Mouse (Mus musculus): ENCODE data around the gene Cdkn2aipnl. TPM values are rescaled to one million over a fixed set of nuclear protein-coding genes. Genes with fewer than 3 reads are reported as not detected.

Gene Cdkn2aipnl
- total and polyA plus RNA-seq, 2 experiments from 2014 or later, result 95.5 to 121 TPM

DNA sequence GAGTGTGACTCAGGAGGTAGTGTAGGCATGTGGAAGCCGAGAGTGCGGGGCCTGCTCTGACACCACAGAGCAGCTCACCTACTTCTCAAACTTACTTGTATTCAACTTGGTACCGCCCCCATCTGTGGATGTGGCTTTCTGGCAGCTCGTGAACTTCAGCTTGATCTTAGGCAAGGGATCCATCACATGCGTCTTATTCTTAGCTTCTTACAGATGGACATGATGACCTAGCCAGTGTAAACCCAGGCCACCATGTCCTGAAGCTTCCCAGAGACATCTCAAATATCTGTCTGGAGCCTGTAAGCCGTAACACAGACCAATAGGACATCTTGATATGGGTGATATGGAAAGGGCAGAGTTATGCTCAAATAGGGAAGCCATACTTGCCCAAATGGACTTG is 4.2 kb downstream of the Cdkn2aipnl start:
- DNase-seq (no peak), ATAC-seq (no peak)
- H3K4me1 ChIP-seq (ENCODE audit: insufficient read depth), result no peaks in the 10 kb centered on the region
- H3K27me3 ChIP-seq (ENCODE audit: insufficient read depth, low read length), result no peaks in the 10 kb centered on the region
- no peak for TF ChIP-seq CTCF (IDR thresholded peaks at IDR 0.05; ENCODE audit: low read depth)
- H3K27ac ChIP-seq (ENCODE audit: low read depth, low read length), result no peak overlapping the region
- H3K9me3 ChIP-seq (ENCODE audit: low read length), result no peaks in the 10 kb centered on the region
- H3K4me3 ChIP-seq (ENCODE audit: low read depth, low read length), result no peak overlapping the region
- no peak overlapping the region for H3K9ac ChIP-seq
- 93% methylated on average over 6 of the region's 6 CpGs for WGBS
- H3K4me2 ChIP-seq (ENCODE audit: low read depth), result no peak overlapping the region
- peaks cover 46% of the 10 kb centered on the region for H3K36me3 ChIP-seq (ENCODE audit: insufficient read depth)

DNA sequence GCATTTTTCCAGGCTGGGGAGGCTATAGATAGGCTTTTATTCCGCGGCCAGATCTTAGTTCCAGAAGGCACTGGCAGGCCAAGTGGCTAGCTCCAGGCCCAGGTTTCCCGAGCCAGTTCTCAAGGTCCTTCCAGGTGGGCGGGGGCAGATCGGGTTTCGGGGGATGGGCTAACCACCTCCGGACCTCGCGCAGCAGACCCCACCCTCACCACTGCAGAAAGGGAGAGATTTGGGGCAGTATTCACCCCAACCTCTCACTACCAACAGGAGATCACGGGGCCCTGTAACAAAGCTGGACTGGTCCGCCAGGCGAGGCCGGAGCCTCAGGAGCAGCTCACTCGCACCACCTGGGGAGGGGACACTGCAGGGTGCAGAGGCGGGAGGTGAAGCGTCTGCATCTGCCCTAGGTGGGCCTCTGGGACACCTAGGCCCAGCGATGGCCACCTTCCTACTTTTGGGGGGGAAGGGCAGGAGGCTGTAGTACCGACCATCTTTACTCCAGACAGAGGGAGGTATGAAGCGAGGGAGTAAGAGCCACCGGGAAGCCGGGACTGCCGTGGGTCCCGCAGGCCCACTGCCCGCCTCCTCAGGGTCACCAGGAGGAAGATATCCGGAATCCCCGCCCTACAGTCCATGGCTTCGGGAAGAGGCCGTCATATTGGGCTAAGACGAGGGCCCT is 32.3 kb downstream of the Cdkn2aipnl start:
- Histone ChIP-seq H3K9ac (peak overlapping the region; percentile 97), H3K4me2 (ENCODE audit: low read depth) (peak overlapping the region; percentile 83), H3K4me3 (ENCODE audit: low read depth, low read length) (peak overlapping the region; percentile 95), H3K27ac (ENCODE audit: low read depth, low read length) (peak overlapping the region; percentile 92), H3K27me3 (ENCODE audit: insufficient read depth, low read length) (no peaks in the 10 kb centered on the region), H3K36me3 (ENCODE audit: insufficient read depth) (peaks cover 30% of the 10 kb centered on the region), H3K4me1 (ENCODE audit: insufficient read depth) (peaks cover 21% of the 10 kb centered on the region), H3K9me3 (ENCODE audit: low read length) (no peaks in the 10 kb centered on the region)
- peak; percentile 17 for TF ChIP-seq CTCF (IDR thresholded peaks at IDR 0.05; ENCODE audit: low read depth)
- ATAC-seq, result no peak; the same call in 1 of the 2 replicates
- WGBS, result 2% methylated on average over 29 of the region's 29 CpGs
- DNase-seq, result no peak

DNA sequence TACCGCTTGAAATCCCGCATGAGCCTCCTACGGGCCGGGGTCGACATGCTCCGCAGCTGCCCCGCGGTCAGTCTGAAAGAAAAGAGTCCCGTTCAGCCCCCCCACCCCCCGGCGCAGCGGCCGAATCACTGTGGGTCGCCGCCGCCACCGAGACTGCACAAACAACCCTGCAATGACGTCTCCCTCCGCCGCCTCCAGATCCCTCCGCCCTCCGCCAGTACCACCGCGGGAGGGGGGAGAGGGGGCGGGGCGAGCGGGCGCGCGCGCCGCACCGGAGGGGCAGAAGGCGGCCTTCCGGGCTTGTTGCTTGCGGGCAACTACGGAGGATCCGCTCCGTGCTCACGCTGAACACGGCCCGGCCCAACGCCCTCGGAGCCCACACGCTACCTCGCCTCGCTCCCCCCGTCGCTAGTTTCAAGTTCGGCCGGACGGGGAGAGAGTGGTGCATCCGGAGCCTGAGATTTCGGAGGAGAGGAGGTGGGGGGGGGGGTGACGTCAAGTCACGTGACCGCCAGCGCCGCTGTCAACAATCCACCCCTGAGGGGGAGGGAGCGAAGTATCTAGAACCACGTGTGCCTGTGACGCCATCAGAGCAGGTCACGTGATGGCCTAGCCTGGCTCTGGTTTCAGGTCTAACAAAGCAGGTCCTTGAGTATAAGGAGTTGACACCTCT is 33.0 kb downstream of the Cdkn2aipnl start, which contains the start of gene Ube2b:
Ube2b (minus strand) TSS at position 473 of the 673 bp plus-strand sequence.
- peak within 1 kb of the TSS; percentile 83 for H3K4me2 ChIP-seq (ENCODE audit: low read depth)
- ATAC-seq, result peak; percentile 88
- WGBS, result under 1% methylated on average over 59 of the region's 63 CpGs
- no peak for TF ChIP-seq CTCF (IDR thresholded peaks at IDR 0.05; ENCODE audit: low read depth)
- peak within 1 kb of the TSS; percentile 97 for H3K9ac ChIP-seq
- peaks cover 21% of the 10 kb centered on the region for H3K4me1 ChIP-seq (ENCODE audit: insufficient read depth)
- H3K4me3 ChIP-seq (ENCODE audit: low read depth, low read length), result peak within 1 kb of the TSS; percentile 95
- peak; percentile 98 for DNase-seq
- no peaks in the 10 kb centered on the region for H3K9me3 ChIP-seq (ENCODE audit: low read length)
- peaks cover 24% of the 10 kb centered on the region for H3K36me3 ChIP-seq (ENCODE audit: insufficient read depth)
- H3K27ac ChIP-seq (ENCODE audit: low read depth, low read length), result peak within 1 kb of the TSS; percentile 92
- no peaks in the 10 kb centered on the region for H3K27me3 ChIP-seq (ENCODE audit: insufficient read depth, low read length)

DNA sequence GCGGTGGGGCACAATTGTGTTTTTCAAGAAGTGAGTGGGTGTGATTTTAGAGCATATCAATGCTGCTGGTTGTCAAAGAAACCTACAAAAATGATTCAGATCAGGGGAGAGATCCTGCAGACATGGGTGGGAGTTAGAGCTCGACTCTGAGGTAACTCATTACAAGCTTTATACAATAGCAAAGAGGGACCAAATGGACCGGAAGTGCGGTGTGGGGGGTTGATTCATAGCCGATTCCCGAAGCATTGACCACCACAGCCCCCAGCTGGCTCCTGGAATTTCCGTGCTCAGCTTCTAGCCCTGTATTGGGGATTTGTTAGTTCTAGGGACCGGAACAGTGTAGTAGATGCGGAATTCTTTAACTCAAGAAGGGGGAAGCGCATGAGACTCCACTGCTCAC is 33.9 kb downstream of the Cdkn2aipnl start:
- DNase-seq (no peak), ATAC-seq (no peak)
- Histone ChIP-seq H3K9me3 (ENCODE audit: low read length) (no peaks in the 10 kb centered on the region), H3K4me1 (ENCODE audit: insufficient read depth) (peaks cover 21% of the 10 kb centered on the region), H3K27ac (ENCODE audit: low read depth, low read length) (peak overlapping the region; percentile 83), H3K4me3 (ENCODE audit: low read depth, low read length) (peak overlapping the region; percentile 95), H3K36me3 (ENCODE audit: insufficient read depth) (peaks cover 14% of the 10 kb centered on the region), H3K9ac (peak overlapping the region; percentile 97; the same call in 1 of the 2 replicates), H3K27me3 (ENCODE audit: insufficient read depth, low read length) (no peaks in the 10 kb centered on the region), H3K4me2 (ENCODE audit: low read depth) (peak overlapping the region; percentile 58)
- TF ChIP-seq CTCF (IDR thresholded peaks at IDR 0.05; ENCODE audit: low read depth), result no peak
- 59% methylated on average over 10 of the region's 10 CpGs for WGBS

DNA sequence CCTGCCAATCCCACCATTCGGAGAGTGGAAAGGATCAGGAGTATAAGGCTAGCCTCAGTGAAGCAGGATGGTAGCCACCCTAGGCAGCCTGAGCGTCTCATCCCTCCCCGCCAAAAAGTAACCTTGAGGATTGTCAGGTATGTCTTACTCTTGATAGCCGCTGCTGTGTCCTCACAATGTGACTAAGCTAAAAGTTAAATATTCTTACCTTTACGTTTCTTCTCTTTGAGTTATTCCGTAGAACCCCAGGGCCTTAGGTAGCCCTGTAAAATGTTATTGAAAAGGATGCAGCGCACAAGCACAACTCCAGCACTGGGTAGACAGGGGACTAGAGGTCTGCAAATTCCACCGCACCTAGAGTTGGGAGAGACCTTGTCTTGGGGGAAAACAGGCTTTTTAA is 34.4 kb downstream of the Cdkn2aipnl start:
- H3K9ac ChIP-seq, result no peak overlapping the region
- 94% methylated on average over 8 of the region's 8 CpGs for WGBS
- H3K4me3 ChIP-seq (ENCODE audit: low read depth, low read length), result no peak overlapping the region
- no peak overlapping the region for H3K27ac ChIP-seq (ENCODE audit: low read depth, low read length)
- TF ChIP-seq CTCF (IDR thresholded peaks at IDR 0.05; ENCODE audit: low read depth), result no peak
- H3K9me3 ChIP-seq (ENCODE audit: low read length), result no peaks in the 10 kb centered on the region
- 0 out of 2 replicates have a peak overlapping the region, but pooled peaks have one; percentile 58 for H3K4me2 ChIP-seq (ENCODE audit: low read depth)
- ATAC-seq, result no peak
- H3K27me3 ChIP-seq (ENCODE audit: insufficient read depth, low read length), result no peaks in the 10 kb centered on the region
- no peak for DNase-seq
- peaks cover 21% of the 10 kb centered on the region for H3K4me1 ChIP-seq (ENCODE audit: insufficient read depth)
- peaks cover 9% of the 10 kb centered on the region for H3K36me3 ChIP-seq (ENCODE audit: insufficient read depth)

DNA sequence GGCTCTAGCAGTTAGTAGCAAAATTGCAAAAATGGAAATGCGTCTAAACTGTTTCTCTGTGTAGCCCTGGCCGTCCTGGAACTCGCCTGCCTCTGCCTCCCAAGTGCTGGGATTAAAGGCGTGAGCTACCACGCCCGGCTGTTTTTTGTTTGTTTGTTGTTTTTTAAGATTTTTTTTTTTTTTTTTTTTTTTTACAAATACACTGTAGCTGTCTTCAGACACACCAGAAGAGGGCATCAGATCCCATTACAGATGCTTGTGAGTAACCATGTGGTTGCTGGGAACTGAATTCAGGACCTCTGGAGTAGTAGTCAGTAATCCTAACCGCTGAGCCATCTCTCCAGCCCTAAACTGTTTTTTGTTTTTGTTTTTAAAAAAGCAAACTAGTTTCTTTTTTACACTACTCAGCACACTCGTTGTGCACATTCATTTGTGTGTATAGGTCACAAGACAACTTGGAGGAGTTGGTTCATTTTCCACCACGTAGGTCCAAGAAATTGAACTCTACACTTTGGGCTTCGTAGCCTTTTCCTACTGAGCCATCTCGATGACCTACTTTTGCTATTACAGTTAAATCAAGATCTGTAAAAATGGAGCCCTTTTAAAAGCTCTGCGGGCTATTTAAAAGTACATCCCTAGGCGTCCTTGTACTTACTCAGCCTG is 35.5 kb downstream of the Cdkn2aipnl start:
- peaks cover 18% of the 10 kb centered on the region for H3K4me1 ChIP-seq (ENCODE audit: insufficient read depth)
- H3K9ac ChIP-seq, result 0 out of 2 replicates have a peak overlapping the region, but pooled peaks have one; percentile 92
- peak overlapping the region; percentile 72 for H3K4me2 ChIP-seq (ENCODE audit: low read depth)
- H3K4me3 ChIP-seq (ENCODE audit: low read depth, low read length), result peak overlapping the region; percentile 97
- ATAC-seq (no peak), DNase-seq (no peak)
- H3K36me3 ChIP-seq (ENCODE audit: insufficient read depth), result peaks cover under 1% of the 10 kb centered on the region; the same call in 1 of the 2 replicates
- 0 out of 2 replicates have a peak, but pooled peaks have one; percentile 4 for TF ChIP-seq CTCF (IDR thresholded peaks at IDR 0.05; ENCODE audit: low read depth)
- no peaks in the 10 kb centered on the region for H3K27me3 ChIP-seq (ENCODE audit: insufficient read depth, low read length)
- WGBS, result 79% methylated on average over 13 of the region's 13 CpGs
- no peaks in the 10 kb centered on the region for H3K9me3 ChIP-seq (ENCODE audit: low read length)
- peak overlapping the region; percentile 93; the same call in 1 of the 2 replicates for H3K27ac ChIP-seq (ENCODE audit: low read depth, low read length)
